Mouse (Mus musculus) midbrain, embryonic 11.5 days (tissue): ENCODE results near the gene Snd1. TPM values are rescaled to one million over a fixed set of nuclear protein-coding genes. Genes with fewer than 3 reads are reported as not detected.

Experiments
- ATAC-seq: fragments of 200-750 bp; cut with Nextera tagmentation; 2 replicates; pipeline ENCODE4 v1.8.0; 2017; ENCODE audit warnings: moderate TSS enrichment, moderate library complexity; ENCODE audit not compliant: low FRiP score
- DNase-seq: peaks from one replicate; pipeline ENCODE4 v3.0.0; 2015; ENCODE audit warnings: low spot score; ENCODE audit errors: missing footprints
- H3K27ac ChIP-seq: fragments of 300-500 bp; sonication (generic); 2 replicates; pipeline ENCODE4 v1.5.1; 2014; ENCODE audit warnings: low read depth, low read length
- H3K27me3 ChIP-seq: fragments of 300-500 bp; sonication (generic); 2 replicates; pipeline ENCODE4 v1.6.1; 2014; ENCODE audit warnings: mild to moderate bottlenecking, low read length, moderate library complexity, mixed read lengths; ENCODE audit not compliant: control insufficient read depth, insufficient read depth
- H3K36me3 ChIP-seq: fragments of 300-500 bp; sonication (generic); 2 replicates; pipeline ENCODE4 v1.6.1; 2014; ENCODE audit warnings: mild to moderate bottlenecking, low read length, moderate library complexity, mixed read lengths; ENCODE audit not compliant: control insufficient read depth, insufficient read depth
- H3K4me1 ChIP-seq: fragments of 300-500 bp; sonication (generic); 2 replicates; pipeline ENCODE4 v1.6.1; 2014; ENCODE audit warnings: low read length; ENCODE audit not compliant: control insufficient read depth, insufficient read depth
- H3K4me2 ChIP-seq: fragments of 300-500 bp; sonication (generic); 2 replicates; pipeline ENCODE4 v1.6.1; 2014; ENCODE audit warnings: mild to moderate bottlenecking, moderate library complexity
- H3K4me3 ChIP-seq: fragments of 300-500 bp; sonication (generic); 2 replicates; pipeline ENCODE4 v1.5.1; 2014; ENCODE audit warnings: low read depth, low read length
- H3K9ac ChIP-seq: fragments of 300-500 bp; sonication (generic); 2 replicates; pipeline ENCODE4 v1.6.1; 2014; ENCODE audit warnings: low read length
- H3K9me3 ChIP-seq: fragments of 300-500 bp; sonication (generic); 2 replicates; pipeline ENCODE4 v1.6.1; 2016; ENCODE audit warnings: low read length; ENCODE audit not compliant: control insufficient read depth
- WGBS: fragments of 180-500 bp; shearing (Covaris S2); extraction: QIAGEN DNeasy Blood & Tissue Kit; methylation state at CpG from one replicate; pipeline ENCODE4 v1.1.7; 2014; 5-methylcytosine and 5-hydroxymethylcytosine counted together
- polyA plus RNA-seq: library from polyadenylated mRNA; unstranded; fragments of >200 nt; fragmentation: Nextera tagmentation; extraction: Ambion mirVana; gene quantifications from 2 replicates; pipeline ENCODE4 v1.2.1, GENCODE M21; 2014

The Snd1 gene
- polyA plus RNA-seq, 1 experiment from 2014 or later = 88.9 TPM

DNA sequence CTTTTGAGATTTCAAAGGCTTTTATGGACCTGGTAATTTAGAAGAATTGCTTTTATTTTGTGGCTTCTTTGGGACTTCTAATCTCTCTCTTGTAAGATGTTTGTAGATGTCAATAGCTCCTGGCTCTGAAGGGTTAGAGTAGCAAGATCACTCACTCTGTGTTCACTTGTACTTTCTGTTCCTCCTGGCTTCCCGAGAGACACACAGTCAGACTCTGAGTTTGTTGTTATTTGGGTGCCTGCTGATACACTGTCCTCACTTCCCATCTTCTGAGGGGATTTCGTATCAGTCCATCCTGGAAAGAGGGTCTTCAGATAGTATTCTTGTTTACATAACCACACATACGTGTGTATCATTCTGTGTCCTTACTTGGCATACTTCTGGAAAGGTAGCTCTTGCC lies 148.0 kb downstream of the Snd1 start:
- DNase-seq = no peak
- no peak overlapping the region for H3K27ac ChIP-seq
- no peak overlapping the region for H3K4me2 ChIP-seq
- WGBS = 84% methylated on average over 3 of the region's 3 CpGs
- no peak overlapping the region for H3K4me3 ChIP-seq
- no peaks in the 10 kb centered on the region for H3K9me3 ChIP-seq
- ATAC-seq = no peak
- H3K27me3 ChIP-seq = no peaks in the 10 kb centered on the region
- peaks cover 11% of the 10 kb centered on the region for H3K4me1 ChIP-seq
- no peaks in the 10 kb centered on the region for H3K36me3 ChIP-seq
- no peak overlapping the region for H3K9ac ChIP-seq

DNA sequence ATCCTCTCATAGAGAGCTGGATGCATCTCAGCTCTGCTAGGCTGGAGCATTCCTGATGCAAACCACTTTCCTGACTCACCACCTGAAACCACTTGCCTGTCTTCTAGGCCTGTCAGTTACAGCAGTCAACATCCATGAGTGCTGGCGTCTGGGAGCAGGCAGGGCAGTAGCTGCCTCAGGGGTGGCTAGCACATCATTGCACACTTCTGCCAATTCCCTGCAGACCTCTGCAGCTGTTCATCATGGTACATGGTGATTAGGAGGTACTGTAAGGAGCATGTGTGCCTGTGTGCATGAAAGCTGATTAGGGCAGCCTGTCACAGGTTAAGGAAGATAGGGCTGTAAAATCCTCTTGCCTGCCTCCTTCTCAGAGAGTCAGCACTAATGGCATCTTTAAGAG lies 153.5 kb downstream of the Snd1 start:
- 0 out of 2 replicates have a peak, but pooled peaks cover 6% of the 10 kb centered on the region for H3K4me1 ChIP-seq
- no peak overlapping the region for H3K27ac ChIP-seq
- no peak overlapping the region for H3K4me3 ChIP-seq
- H3K9me3 ChIP-seq = no peaks in the 10 kb centered on the region
- H3K4me2 ChIP-seq = no peak overlapping the region
- no peaks in the 10 kb centered on the region for H3K36me3 ChIP-seq
- 76% methylated on average over 1 of the region's 1 CpGs for WGBS
- no peak for DNase-seq
- H3K27me3 ChIP-seq = no peaks in the 10 kb centered on the region
- peak; percentile 59; the same call in 1 of the 2 replicates for ATAC-seq
- no peak overlapping the region for H3K9ac ChIP-seq

DNA sequence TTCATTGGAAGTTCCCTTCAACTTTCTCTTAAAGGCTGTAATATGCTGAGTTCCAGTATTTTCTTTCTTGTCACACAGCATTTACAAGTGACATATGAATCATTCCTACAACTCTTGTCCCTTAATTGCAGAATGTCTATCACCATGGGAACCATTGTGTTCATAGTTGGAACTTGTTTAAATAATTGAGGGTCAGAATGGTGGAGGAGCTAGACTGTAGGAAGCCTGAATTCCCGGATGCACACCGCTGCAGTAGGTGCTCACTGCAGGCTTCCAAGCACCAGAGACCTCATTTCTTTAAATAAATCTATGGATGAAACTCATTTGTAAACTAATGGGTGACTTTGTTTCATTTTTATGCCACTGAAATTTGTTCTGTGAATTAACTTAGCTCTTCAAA lies 154.9 kb downstream of the Snd1 start:
- no peak for ATAC-seq
- Histone ChIP-seq H3K4me3 (no peak overlapping the region), H3K4me1 (0 out of 2 replicates have a peak, but pooled peaks cover 6% of the 10 kb centered on the region), H3K4me2 (no peak overlapping the region), H3K9ac (no peak overlapping the region), H3K36me3 (no peaks in the 10 kb centered on the region), H3K27me3 (no peaks in the 10 kb centered on the region), H3K9me3 (no peaks in the 10 kb centered on the region), H3K27ac (no peak overlapping the region)
- 59% methylated on average over 2 of the region's 2 CpGs for whole genome bisulfite sequencing
- DNase-seq = no peak

DNA sequence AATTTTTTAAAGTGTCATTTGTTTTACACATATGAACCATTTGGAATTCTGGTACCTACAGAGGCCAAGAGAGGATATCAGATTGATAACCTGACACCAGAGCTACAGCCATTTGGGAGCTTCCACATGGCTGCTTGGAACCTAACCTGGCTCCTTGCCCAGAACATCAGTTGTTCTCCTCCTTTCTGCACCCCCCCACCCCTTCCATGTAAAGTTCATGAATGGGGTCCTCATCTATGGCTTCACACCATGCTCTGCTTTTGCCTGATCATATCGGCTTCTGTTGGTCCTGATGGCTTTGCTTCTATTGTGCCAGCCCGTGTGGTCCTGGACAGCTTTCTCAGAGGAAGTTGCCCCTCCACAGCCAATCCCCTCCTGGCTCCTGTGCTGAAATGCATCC lies 156.0 kb downstream of the Snd1 start:
- Histone ChIP-seq H3K9ac (no peak overlapping the region), H3K4me1 (0 out of 2 replicates have a peak, but pooled peaks cover 6% of the 10 kb centered on the region), H3K27me3 (no peaks in the 10 kb centered on the region), H3K27ac (no peak overlapping the region), H3K36me3 (no peaks in the 10 kb centered on the region), H3K9me3 (no peaks in the 10 kb centered on the region), H3K4me3 (no peak overlapping the region), H3K4me2 (no peak overlapping the region)
- no peak for ATAC-seq
- no peak for DNase-seq
- 89% methylated on average over 2 of the region's 2 CpGs for WGBS

DNA sequence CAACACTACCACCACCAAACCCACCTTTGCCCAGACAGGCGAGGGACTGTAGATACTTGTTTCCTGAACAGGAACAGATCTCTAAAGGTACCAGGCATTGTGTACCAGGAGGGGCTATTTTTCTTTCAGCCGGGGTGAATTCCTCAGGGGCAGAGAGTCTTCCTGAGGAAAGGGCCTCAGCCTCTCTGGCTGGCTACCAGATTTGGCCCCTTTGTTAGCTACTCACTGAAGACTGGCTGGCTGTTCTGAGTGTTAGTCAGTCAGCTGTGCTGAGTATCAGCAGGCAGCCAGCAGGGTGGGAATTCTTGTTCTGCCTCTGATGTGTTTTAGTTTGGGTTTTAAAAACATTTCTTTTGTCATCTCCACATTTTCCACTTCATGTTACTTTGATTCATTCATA lies 158.2 kb downstream of the Snd1 start:
- peaks cover 8% of the 10 kb centered on the region; the same call in 1 of the 2 replicates for H3K4me1 ChIP-seq
- H3K4me2 ChIP-seq = no peak overlapping the region
- H3K27me3 ChIP-seq = no peaks in the 10 kb centered on the region
- ATAC-seq (no peak; the same call in 1 of the 2 replicates), DNase-seq (no peak)
- 60% methylated on average over 2 of the region's 2 CpGs for WGBS
- H3K4me3 ChIP-seq = no peak overlapping the region
- no peaks in the 10 kb centered on the region for H3K9me3 ChIP-seq
- H3K36me3 ChIP-seq = no peaks in the 10 kb centered on the region
- no peak overlapping the region for H3K9ac ChIP-seq
- no peak overlapping the region; the same call in 1 of the 2 replicates for H3K27ac ChIP-seq

DNA sequence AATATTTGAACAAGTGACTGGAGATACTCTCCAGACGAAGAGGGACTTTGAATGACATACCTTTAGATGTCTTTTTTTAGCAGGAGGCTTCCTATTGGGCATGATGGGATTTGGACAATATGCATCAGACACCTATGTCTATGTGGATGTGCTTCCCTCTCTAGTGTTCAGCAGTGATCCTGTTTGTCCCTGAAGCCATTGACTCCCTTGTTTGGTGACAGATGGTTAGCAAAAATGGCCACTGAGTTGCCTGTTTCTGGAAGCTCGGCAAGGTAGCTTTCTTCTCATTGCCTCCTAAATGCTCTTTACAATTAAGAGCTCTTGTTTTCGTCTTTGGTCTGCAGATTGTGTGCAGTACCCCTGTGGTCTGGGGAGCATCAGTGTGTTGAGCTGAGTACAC lies 158.7 kb downstream of the Snd1 start:
- ATAC-seq (0 out of 2 replicates have a peak, but pooled peaks have one; percentile 24), DNase-seq (no peak)
- H3K9me3 ChIP-seq = no peaks in the 10 kb centered on the region
- no peak overlapping the region for H3K4me3 ChIP-seq
- peaks cover 5% of the 10 kb centered on the region; the same call in 1 of the 2 replicates for H3K4me1 ChIP-seq
- H3K9ac ChIP-seq = no peak overlapping the region
- H3K27ac ChIP-seq = no peak overlapping the region
- H3K4me2 ChIP-seq = no peak overlapping the region
- no peaks in the 10 kb centered on the region for H3K27me3 ChIP-seq
- H3K36me3 ChIP-seq = no peaks in the 10 kb centered on the region
- WGBS = 65% methylated on average over 3 of the region's 3 CpGs

DNA sequence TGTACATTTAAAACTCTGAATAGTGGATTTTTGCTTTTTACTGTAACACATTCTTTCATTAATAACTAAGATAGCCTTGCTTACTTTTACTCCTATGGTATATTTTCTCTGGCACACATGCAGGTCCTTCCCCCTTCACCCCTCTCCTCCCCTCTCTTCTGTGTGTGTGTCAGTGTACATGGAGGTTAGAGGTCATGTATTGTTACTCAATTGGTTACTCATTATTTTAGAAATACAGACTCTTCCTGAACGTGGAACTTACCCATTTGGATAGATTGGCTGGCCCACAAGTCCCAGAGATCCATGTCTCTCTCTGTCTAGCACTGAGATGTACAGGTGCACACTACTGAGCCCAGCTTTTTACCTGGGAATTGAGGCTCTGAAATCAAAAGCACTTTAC lies 160.2 kb downstream of the Snd1 start:
- no peak overlapping the region for H3K4me2 ChIP-seq
- no peaks in the 10 kb centered on the region for H3K36me3 ChIP-seq
- no peak overlapping the region for H3K27ac ChIP-seq
- H3K4me3 ChIP-seq = no peak overlapping the region
- H3K9ac ChIP-seq = no peak overlapping the region
- DNase-seq = no peak
- peaks cover 5% of the 10 kb centered on the region; the same call in 1 of the 2 replicates for H3K4me1 ChIP-seq
- H3K9me3 ChIP-seq = no peaks in the 10 kb centered on the region
- 79% methylated on average over 1 of the region's 1 CpGs for WGBS
- no peaks in the 10 kb centered on the region for H3K27me3 ChIP-seq
- ATAC-seq = no peak

DNA sequence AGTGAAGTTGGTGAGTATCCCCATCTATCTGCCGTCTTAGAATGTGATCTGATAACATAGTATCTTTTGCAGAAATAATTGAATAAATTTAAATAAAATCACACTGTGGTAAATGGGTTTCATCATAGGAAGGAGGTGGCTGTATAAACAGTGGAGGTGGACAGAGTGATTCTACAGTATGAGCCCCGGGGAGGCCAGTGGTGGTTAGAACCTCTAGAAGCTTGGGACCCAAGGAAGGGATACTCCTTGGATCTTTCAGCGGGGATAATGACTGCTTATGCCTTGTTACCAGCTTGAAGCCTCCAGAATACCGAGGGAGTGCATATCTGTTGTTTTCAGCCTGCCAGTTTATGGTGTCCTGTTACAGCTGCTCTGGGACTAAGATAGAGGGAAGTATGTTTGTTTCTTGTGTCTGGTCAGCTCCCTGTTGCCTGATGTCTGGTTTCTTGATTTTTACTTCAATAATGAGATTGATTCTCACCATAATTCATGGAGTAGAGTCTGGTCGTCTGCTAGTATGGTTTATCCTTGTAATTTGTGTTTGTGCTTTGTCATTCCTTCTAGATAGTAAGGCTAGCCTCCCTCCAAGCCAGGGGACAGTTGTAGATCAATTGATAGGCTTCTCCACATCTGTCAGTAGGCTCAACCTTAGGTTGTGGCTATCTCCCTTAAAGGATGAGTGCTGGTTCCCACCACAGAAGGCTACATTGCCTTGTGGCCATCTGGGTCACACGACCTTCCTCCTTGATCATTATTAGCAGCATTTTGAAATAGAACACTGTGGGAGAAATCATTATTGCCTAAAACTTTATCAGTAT lies 160.8 kb downstream of the Snd1 start:
- no peak for DNase-seq
- WGBS = 85% methylated on average over 6 of the region's 6 CpGs
- no peak overlapping the region for H3K4me3 ChIP-seq
- no peaks in the 10 kb centered on the region for H3K27me3 ChIP-seq
- H3K9me3 ChIP-seq = no peaks in the 10 kb centered on the region
- no peaks in the 10 kb centered on the region for H3K36me3 ChIP-seq
- H3K27ac ChIP-seq = no peak overlapping the region
- ATAC-seq = no peak
- H3K9ac ChIP-seq = no peak overlapping the region
- peaks cover 5% of the 10 kb centered on the region; the same call in 1 of the 2 replicates for H3K4me1 ChIP-seq
- H3K4me2 ChIP-seq = no peak overlapping the region

DNA sequence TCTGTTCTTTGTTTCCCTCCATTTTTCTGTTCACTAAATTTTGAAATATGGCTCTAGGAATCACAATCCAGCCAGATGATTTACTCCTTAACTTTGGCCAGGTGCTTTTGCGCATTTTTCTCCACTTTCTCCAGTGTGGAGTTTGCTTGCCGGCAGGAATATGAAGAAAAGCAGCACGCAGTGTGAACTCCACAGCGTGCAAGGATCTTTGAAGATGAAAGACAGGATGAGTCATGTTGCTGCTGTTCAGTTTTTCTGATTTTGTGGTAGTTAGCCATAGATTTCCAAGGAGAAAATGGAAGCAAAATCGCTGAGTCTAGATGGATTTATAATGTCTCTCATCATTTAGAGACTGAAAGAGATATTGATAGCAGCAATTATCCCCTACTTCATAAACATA lies 165.1 kb downstream of the Snd1 start:
- Histone ChIP-seq H3K9ac (no peak overlapping the region), H3K27me3 (no peaks in the 10 kb centered on the region), H3K4me1 (peaks cover 2% of the 10 kb centered on the region; the same call in 1 of the 2 replicates), H3K4me3 (no peak overlapping the region), H3K9me3 (no peaks in the 10 kb centered on the region), H3K4me2 (no peak overlapping the region), H3K36me3 (no peaks in the 10 kb centered on the region), H3K27ac (no peak overlapping the region)
- DNase-seq (no peak), ATAC-seq (no peak)
- WGBS = 94% methylated on average over 5 of the region's 5 CpGs
